Mouse (Mus musculus) liver, postnatal 0 days (tissue): ENCODE measurements around the gene Gm1113. TPM values are rescaled to one million over a fixed set of nuclear protein-coding genes. Genes with fewer than 3 reads are reported as not detected.
A peak's percentile ranks its signal among the peaks of the same experiment; 100 is the strongest.

Experiments
- ATAC-seq: fragments of 200-750 bp; cut with Nextera tagmentation; 2 replicates; pipeline ENCODE4 v1.8.0; 2017; ENCODE audit warnings: mild to moderate bottlenecking, moderate library complexity
- DNase-seq: peaks from one replicate; pipeline ENCODE4 v3.0.0-alpha.2; 2016
- H3K27ac ChIP-seq: fragments of 300-500 bp; sonication (generic); 2 replicates; pipeline ENCODE4 v1.5.1; 2014; ENCODE audit warnings: antibody characterized with exemption, moderate library complexity, mild to moderate bottlenecking, low read depth
- H3K27me3 ChIP-seq: fragments of 300-500 bp; sonication (generic); 2 replicates; pipeline ENCODE4 v1.6.1; 2014; ENCODE audit warnings: low read length, control low read depth, mixed read lengths; ENCODE audit not compliant: insufficient read depth
- H3K36me3 ChIP-seq: fragments of 300-500 bp; sonication (generic); replicated peaks from 2 replicates; pipeline ENCODE4 v1.6.1; 2014; ENCODE audit warnings: mild to moderate bottlenecking, control low read depth, low read length, moderate library complexity, mixed read lengths; ENCODE audit not compliant: insufficient read depth
- H3K4me1 ChIP-seq: fragments of 300-500 bp; sonication (generic); 2 replicates; pipeline ENCODE4 v1.6.1; 2014; ENCODE audit warnings: antibody characterized with exemption, mild to moderate bottlenecking, control low read depth; ENCODE audit not compliant: insufficient read depth
- H3K4me2 ChIP-seq: fragments of 300-500 bp; sonication (generic); 2 replicates; pipeline ENCODE4 v1.6.1; 2014; ENCODE audit warnings: low read depth, mild to moderate bottlenecking, low read length, moderate library complexity, mixed read lengths
- H3K4me3 ChIP-seq: fragments of 300-500 bp; sonication (generic); 2 replicates; pipeline ENCODE4 v1.5.1; 2014; ENCODE audit warnings: low read depth, low read length
- H3K9ac ChIP-seq: fragments of 300-500 bp; sonication (generic); replicated peaks from 2 replicates; pipeline ENCODE4 v1.6.1; 2014; ENCODE audit warnings: mild to moderate bottlenecking, moderate library complexity
- H3K9me3 ChIP-seq: fragments of 300-500 bp; sonication (generic); 2 replicates; pipeline ENCODE4 v1.6.1; 2016; ENCODE audit warnings: mild to moderate bottlenecking, control low read depth, low read length, mixed read lengths
- CTCF ChIP-seq: sonication (generic); IDR thresholded peaks from 2 replicates; pipeline ENCODE4 v1.5.1; 2016; ENCODE audit warnings: antibody characterized with exemption, low read depth
- EP300 ChIP-seq: IDR thresholded peaks from 2 replicates; pipeline ENCODE4 v1.6.1; 2016; ENCODE audit warnings: antibody characterized with exemption, low read depth, mild to moderate bottlenecking
- WGBS: fragments of 180-500 bp; shearing (Covaris S2); extraction: QIAGEN DNeasy Blood & Tissue Kit; methylation state at CpG from one replicate; pipeline ENCODE4 v1.1.7; 2014; ENCODE audit not compliant: insufficient replicate concordance; 5-methylcytosine and 5-hydroxymethylcytosine counted together
- polyA plus RNA-seq: library from polyadenylated mRNA; unstranded; fragments of >200 nt; fragmentation: Nextera tagmentation; extraction: Ambion mirVana; gene quantifications from 2 replicates; pipeline ENCODE4 v1.2.1, GENCODE M21; 2015

The Gm1113 gene
- polyA plus RNA-seq, 1 experiment from 2014 or later = not detected

- Histone ChIP-seq H3K27me3 (peaks cover 27% of the 10 kb centered on the region), H3K4me1 (peaks cover 16% of the 10 kb centered on the region), H3K36me3 (peaks cover 8% of the 10 kb centered on the region), H3K9me3 (no peaks in the 10 kb centered on the region), H3K9ac (no peak overlapping the region), H3K4me3 (no peak overlapping the region), H3K27ac (no peak overlapping the region), H3K4me2 (no peak overlapping the region)
- DNase-seq = no peak
- no peak for ATAC-seq
- WGBS = 53% methylated on average over 12 of the region's 12 CpGs
- TF ChIP-seq EP300 (no peak), CTCF (no peak)
Observed at GRCm38 (mm10) chr9:35556494-35557102, 38.5 kb upstream of the Gm1113 start.

- TF ChIP-seq EP300 = no peak
- no peak for TF ChIP-seq CTCF
- Histone ChIP-seq H3K36me3 (no peaks in the 10 kb centered on the region), H3K4me1 (peaks cover 3% of the 10 kb centered on the region; the same call in 1 of the 2 replicates), H3K4me2 (no peak overlapping the region), H3K27me3 (no peaks in the 10 kb centered on the region), H3K9ac (no peak overlapping the region), H3K9me3 (no peaks in the 10 kb centered on the region), H3K27ac (no peak overlapping the region), H3K4me3 (no peak overlapping the region)
- 74% methylated on average over 9 of the region's 9 CpGs for WGBS
- ATAC-seq (no peak), DNase-seq (no peak)
Observed at GRCm38 (mm10) chr9:35548455-35548854, 30.4 kb upstream of the Gm1113 start.

GRCm38 (mm10) chr9:35546745-35547144, 28.7 kb upstream of the Gm1113 start:
- H3K9ac ChIP-seq = no peak overlapping the region
- no peak overlapping the region; the same call in 1 of the 2 replicates for H3K4me3 ChIP-seq
- no peaks in the 10 kb centered on the region for H3K9me3 ChIP-seq
- DNase-seq (peak; percentile 21), ATAC-seq (peak; percentile 55)
- no peaks in the 10 kb centered on the region for H3K36me3 ChIP-seq
- peaks cover 3% of the 10 kb centered on the region; the same call in 1 of the 2 replicates for H3K4me1 ChIP-seq
- peak overlapping the region; percentile 50; the same call in 1 of the 2 replicates for H3K4me2 ChIP-seq
- 0 out of 2 replicates have a peak overlapping the region, but pooled peaks have one; percentile 23 for H3K27ac ChIP-seq
- WGBS = 13% methylated on average over 9 of the region's 9 CpGs
- H3K27me3 ChIP-seq = no peaks in the 10 kb centered on the region
- no peak for TF ChIP-seq EP300
- TF ChIP-seq CTCF = no peak

GRCm38 (mm10) chr9:35545704-35546103, 27.6 kb upstream of the Gm1113 start:
- ATAC-seq = no peak
- H3K27me3 ChIP-seq = no peaks in the 10 kb centered on the region
- 68% methylated on average over 12 of the region's 12 CpGs for WGBS
- no peak overlapping the region for H3K4me3 ChIP-seq
- no peak overlapping the region for H3K9ac ChIP-seq
- H3K4me1 ChIP-seq = peaks cover 3% of the 10 kb centered on the region; the same call in 1 of the 2 replicates
- H3K9me3 ChIP-seq = no peaks in the 10 kb centered on the region
- peak; percentile 17; the same call in 1 of the 2 replicates for TF ChIP-seq CTCF
- no peak for TF ChIP-seq EP300
- H3K4me2 ChIP-seq = no peak overlapping the region
- no peak overlapping the region for H3K27ac ChIP-seq
- no peaks in the 10 kb centered on the region for H3K36me3 ChIP-seq
- DNase-seq = no peak

- 69% methylated on average over 2 of the region's 2 CpGs for WGBS
- Histone ChIP-seq H3K27ac (no peak overlapping the region), H3K36me3 (no peaks in the 10 kb centered on the region), H3K4me1 (peaks cover 3% of the 10 kb centered on the region; the same call in 1 of the 2 replicates), H3K9me3 (no peaks in the 10 kb centered on the region), H3K4me3 (no peak overlapping the region), H3K9ac (no peak overlapping the region), H3K4me2 (no peak overlapping the region), H3K27me3 (no peaks in the 10 kb centered on the region)
- no peak for TF ChIP-seq EP300
- TF ChIP-seq CTCF = no peak
- no peak for DNase-seq
- no peak for ATAC-seq
Observed at GRCm38 (mm10) chr9:35544666-35545065, 26.6 kb upstream of the Gm1113 start.

GRCm38 (mm10) chr9:35543099-35543860, 25.2 kb upstream of the Gm1113 start:
- Histone ChIP-seq H3K4me3 (no peak overlapping the region), H3K27me3 (no peaks in the 10 kb centered on the region), H3K27ac (no peak overlapping the region), H3K4me1 (peaks cover 3% of the 10 kb centered on the region; the same call in 1 of the 2 replicates), H3K9ac (no peak overlapping the region), H3K9me3 (no peaks in the 10 kb centered on the region), H3K36me3 (no peaks in the 10 kb centered on the region), H3K4me2 (no peak overlapping the region)
- DNase-seq (no peak), ATAC-seq (no peak)
- 71% methylated on average over 14 of the region's 14 CpGs for WGBS
- TF ChIP-seq CTCF (no peak), EP300 (no peak)
